Mouse (Mus musculus): Measurements from ENCODE around the gene Msi2. TPM values are rescaled to one million over a fixed set of nuclear protein-coding genes. Genes with fewer than 3 reads are reported as not detected.

Msi2 gene
- 167 to 184 TPM (median 174 TPM) in 4 replicates for total RNA-seq (2023)

GRCm38 (mm10) chr11:88718050-88718765, at the start of gene Msi2:
Gene Msi2, minus strand, starts transcription at chr11:88718513.

DNA sequence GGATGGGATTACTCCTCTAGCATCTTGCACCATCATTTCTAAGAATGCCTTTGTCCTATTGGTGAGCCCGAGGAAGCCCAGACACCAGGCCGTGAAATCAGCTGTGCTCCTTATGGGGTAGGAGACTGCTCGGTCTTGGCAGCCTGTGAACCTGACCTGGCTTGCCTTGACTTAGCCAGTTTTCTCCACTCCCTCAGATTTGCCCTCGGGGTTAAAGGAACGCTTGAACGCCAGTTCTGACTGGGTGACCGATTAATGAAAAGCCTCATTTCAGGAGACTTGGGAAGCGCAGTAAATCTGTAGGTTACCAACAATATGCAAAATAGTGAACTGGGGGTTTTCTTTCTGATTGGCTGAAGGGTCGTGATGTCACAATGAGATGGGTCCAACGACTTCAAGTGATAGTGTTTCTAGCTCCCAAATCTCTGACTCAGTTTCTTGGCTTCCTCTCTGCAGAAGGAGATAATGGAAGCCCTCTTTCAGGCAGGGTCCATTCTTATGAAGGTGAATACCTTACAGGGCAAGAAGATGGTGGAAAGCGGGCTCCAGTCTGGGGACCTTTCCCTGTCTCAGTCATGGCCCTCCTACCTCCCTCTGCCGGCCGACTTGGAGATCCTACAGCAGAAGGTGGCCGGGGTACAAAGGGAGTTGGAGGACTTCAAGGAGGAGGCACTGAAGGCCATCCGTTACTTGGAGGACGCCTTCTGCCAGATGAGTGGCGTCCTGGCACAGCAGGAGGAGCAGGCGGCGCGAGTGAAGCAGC, 424.5 kb downstream of the Msi2 start, which contains the start of gene Ccdc182:
Gene Ccdc182, plus strand, starts transcription at position 428 of the 763 bp plus-strand sequence.

Other genes starting within 250 kb of the Msi2 start
- 0.36 to 1.9 TPM (median 0.64 TPM) in 4 replicates for gene Akap1, start 146.1 kb upstream of the Msi2 start, total RNA-seq (2023)
- 76.8 to 84.8 TPM (median 82.9 TPM) in 4 replicates for gene Scpep1, start 237.0 kb upstream of the Msi2 start, total RNA-seq (2023)
- gene Elobl, start 248.4 kb upstream of the Msi2 start, total RNA-seq (2023) = not detected in 4 replicates

Data from B cell, adult 62 days (primary cell).